Mouse (Mus musculus) neural tube, embryonic 12.5 days (tissue): ENCODE results near the gene Csmd2. TPM values are rescaled to one million over a fixed set of nuclear protein-coding genes. Genes with fewer than 3 reads are reported as not detected.

Experiments
- ATAC-seq: fragments of 200-750 bp; cut with Nextera tagmentation; 2 replicates; pipeline ENCODE4 v1.8.0; 2017; ENCODE audit warnings: low read depth, mild to moderate bottlenecking, moderate TSS enrichment, moderate library complexity; ENCODE audit not compliant: low FRiP score
- H3K27ac ChIP-seq: fragments of 300-500 bp; sonication (generic); 2 replicates; pipeline ENCODE4 v1.5.1; 2016
- H3K27me3 ChIP-seq: fragments of 300-500 bp; sonication (generic); replicated peaks from 2 replicates; pipeline ENCODE4 v1.6.1; 2016; ENCODE audit warnings: mild to moderate bottlenecking
- H3K36me3 ChIP-seq: fragments of 300-500 bp; sonication (generic); 2 replicates; pipeline ENCODE4 v1.6.1; 2016; ENCODE audit warnings: mild to moderate bottlenecking
- H3K4me1 ChIP-seq: fragments of 300-500 bp; sonication (generic); 2 replicates; pipeline ENCODE4 v1.6.1; 2016
- H3K4me2 ChIP-seq: fragments of 300-500 bp; sonication (generic); replicated peaks from 2 replicates; pipeline ENCODE4 v1.6.1; 2016; ENCODE audit warnings: mild to moderate bottlenecking
- H3K4me3 ChIP-seq: fragments of 300-500 bp; sonication (generic); 2 replicates; pipeline ENCODE4 v1.5.1; 2016
- H3K9ac ChIP-seq: fragments of 300-500 bp; sonication (generic); 2 replicates; pipeline ENCODE4 v1.6.1; 2016; ENCODE audit warnings: mild to moderate bottlenecking
- H3K9me3 ChIP-seq: fragments of 300-500 bp; sonication (generic); 2 replicates; pipeline ENCODE4 v1.6.1; 2016; ENCODE audit warnings: mild to moderate bottlenecking
- WGBS: fragments of 180-500 bp; shearing (Covaris S2); methylation state at CpG from one replicate; pipeline ENCODE4 v1.1.7; 2016; 5-methylcytosine and 5-hydroxymethylcytosine counted together
- polyA plus RNA-seq: library from polyadenylated mRNA; unstranded; fragments of >200 nt; fragmentation: Nextera tagmentation; extraction: Ambion mirVana; gene quantifications from 2 replicates; pipeline ENCODE4 v1.2.1, GENCODE M21; 2016

Gene Csmd2
- polyA plus RNA-seq, 1 experiment from 2014 or later: 4.8 TPM

DNA sequence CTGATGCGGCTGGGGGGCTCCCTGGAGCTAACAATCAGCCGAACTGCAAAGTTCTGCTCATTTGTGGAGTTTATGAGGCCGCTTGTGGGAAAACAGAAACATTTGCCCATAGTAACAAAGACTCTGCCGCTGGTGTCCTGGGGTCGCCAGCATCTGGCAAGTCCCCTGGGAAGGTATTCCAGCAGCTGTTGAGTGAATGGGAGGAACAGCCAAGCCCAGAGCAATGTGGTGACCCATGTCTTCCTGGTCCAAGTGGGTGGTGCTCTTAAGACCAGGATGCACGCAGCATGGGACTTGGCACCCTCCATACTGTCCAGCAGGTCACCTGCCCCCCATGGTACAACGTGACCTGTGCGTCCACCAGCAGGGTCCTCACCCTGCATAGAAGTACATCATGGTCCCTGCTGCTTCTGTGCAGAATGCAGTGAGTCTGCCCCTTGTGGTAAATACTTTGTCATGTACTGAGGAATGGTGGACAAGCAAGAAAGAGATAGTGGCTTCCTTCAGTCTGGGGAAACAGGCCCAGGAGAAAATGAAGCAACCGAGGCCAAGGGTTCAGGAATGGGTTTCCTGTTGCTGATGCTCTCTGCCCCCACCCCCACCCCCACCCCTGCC, 281.7 kb downstream of the Csmd2 start:
- Histone ChIP-seq H3K4me3 (no peak overlapping the region), H3K27ac (no peak overlapping the region), H3K4me2 (no peak overlapping the region), H3K36me3 (no peaks in the 10 kb centered on the region), H3K9me3 (no peaks in the 10 kb centered on the region), H3K9ac (no peak overlapping the region), H3K27me3 (no peaks in the 10 kb centered on the region), H3K4me1 (no peaks in the 10 kb centered on the region; the same call in 1 of the 2 replicates)
- 79% methylated on average over 9 of the region's 9 CpGs for WGBS
- no peak for ATAC-seq

DNA sequence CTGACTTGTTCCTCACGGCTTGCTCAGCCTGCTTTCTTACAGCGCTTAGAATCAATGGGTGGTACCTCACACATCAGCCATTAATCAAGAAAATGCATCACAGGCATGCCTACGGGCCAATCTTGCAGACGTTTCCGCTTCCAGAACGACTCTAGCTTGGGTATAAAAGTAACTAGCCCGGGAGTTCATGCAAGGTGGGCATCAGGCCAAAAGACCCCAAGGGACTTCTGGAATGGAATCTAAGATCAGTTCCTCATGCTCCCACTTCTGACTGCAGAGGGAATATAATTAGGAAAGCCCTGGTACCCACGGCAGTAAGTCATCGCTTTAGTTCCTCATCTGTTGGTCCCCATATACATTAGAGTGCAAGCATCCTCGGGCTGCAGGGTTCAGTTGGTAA, 282.5 kb downstream of the Csmd2 start:
- H3K9ac ChIP-seq: no peak overlapping the region
- ATAC-seq: no peak
- no peaks in the 10 kb centered on the region; the same call in 1 of the 2 replicates for H3K4me1 ChIP-seq
- no peak overlapping the region for H3K4me3 ChIP-seq
- H3K9me3 ChIP-seq: no peaks in the 10 kb centered on the region
- no peaks in the 10 kb centered on the region for H3K36me3 ChIP-seq
- WGBS: 72% methylated on average over 10 of the region's 10 CpGs
- H3K27ac ChIP-seq: no peak overlapping the region
- no peaks in the 10 kb centered on the region for H3K27me3 ChIP-seq
- H3K4me2 ChIP-seq: no peak overlapping the region

DNA sequence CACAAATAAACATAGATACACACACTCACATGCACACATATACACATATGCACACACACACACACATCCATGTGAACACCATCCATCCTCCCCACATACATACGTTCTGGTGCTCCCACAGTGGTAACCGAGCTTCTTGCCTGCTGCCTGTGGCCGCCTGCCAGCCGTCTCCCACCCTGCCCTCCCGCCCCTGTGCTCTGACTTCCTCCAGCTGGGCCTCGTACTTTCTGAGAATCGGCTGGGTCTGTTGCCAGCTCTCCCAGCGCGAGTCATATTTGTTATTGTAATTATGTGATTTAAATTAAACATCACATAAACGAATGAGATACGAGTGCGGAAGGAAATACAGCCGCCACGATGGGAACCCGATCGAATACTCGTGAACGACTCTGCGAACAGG, 283.3 kb downstream of the Csmd2 start:
- Histone ChIP-seq H3K9me3 (no peaks in the 10 kb centered on the region), H3K4me3 (no peak overlapping the region), H3K9ac (no peak overlapping the region), H3K27me3 (no peaks in the 10 kb centered on the region), H3K36me3 (no peaks in the 10 kb centered on the region), H3K27ac (no peak overlapping the region), H3K4me2 (no peak overlapping the region), H3K4me1 (no peaks in the 10 kb centered on the region; the same call in 1 of the 2 replicates)
- WGBS: 85% methylated on average over 19 of the region's 19 CpGs
- no peak for ATAC-seq

DNA sequence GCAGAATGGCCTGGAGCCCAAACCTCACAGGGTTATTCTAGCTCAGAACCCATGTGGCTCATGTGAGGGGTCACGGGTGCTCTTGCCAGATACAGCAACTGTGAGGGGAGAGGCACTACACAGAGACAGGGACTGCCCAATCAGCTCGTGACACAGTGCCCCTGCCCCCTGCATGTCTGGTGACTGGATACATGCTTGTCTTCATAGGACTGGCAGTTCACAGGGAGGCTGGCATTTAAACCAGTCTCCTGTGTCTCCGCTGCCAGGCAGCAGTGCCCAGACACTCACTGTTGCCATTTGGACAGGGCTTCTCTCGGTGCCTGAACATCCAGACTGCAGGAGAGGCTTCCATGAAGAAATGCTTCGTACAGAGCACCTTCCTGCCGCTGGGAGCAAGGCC, 284.8 kb downstream of the Csmd2 start:
- ATAC-seq: no peak
- Histone ChIP-seq H3K4me3 (no peak overlapping the region), H3K9me3 (no peaks in the 10 kb centered on the region), H3K4me1 (no peaks in the 10 kb centered on the region; the same call in 1 of the 2 replicates), H3K9ac (no peak overlapping the region), H3K4me2 (no peak overlapping the region), H3K27me3 (no peaks in the 10 kb centered on the region), H3K27ac (no peak overlapping the region), H3K36me3 (no peaks in the 10 kb centered on the region; the same call in 1 of the 2 replicates)
- WGBS: 70% methylated on average over 6 of the region's 6 CpGs

DNA sequence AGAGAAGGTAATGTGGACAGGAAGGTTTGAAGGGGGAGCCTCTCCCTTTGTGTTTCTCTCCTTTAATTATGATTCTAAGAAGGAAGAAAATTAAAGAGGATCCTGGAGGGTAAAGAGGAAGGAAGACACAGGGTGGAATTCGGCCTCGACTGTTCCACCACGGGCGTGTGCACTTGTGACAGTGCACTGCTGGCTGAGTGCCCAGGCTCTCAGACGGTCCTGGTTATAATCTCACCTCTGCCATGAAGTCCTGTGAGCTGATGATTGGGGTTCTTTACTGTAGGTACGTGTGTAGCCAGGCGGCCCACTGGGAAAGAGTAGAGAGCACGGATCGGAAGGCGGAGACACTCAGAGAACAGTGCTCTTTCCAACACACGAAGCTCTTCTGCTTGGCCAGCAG, 285.5 kb downstream of the Csmd2 start:
- ATAC-seq: no peak
- no peak overlapping the region for H3K4me3 ChIP-seq
- H3K36me3 ChIP-seq: no peaks in the 10 kb centered on the region; the same call in 1 of the 2 replicates
- no peaks in the 10 kb centered on the region for H3K9me3 ChIP-seq
- no peak overlapping the region for H3K27ac ChIP-seq
- no peak overlapping the region for H3K4me2 ChIP-seq
- no peaks in the 10 kb centered on the region; the same call in 1 of the 2 replicates for H3K4me1 ChIP-seq
- 78% methylated on average over 11 of the region's 11 CpGs for WGBS
- H3K27me3 ChIP-seq: no peaks in the 10 kb centered on the region
- no peak overlapping the region for H3K9ac ChIP-seq

DNA sequence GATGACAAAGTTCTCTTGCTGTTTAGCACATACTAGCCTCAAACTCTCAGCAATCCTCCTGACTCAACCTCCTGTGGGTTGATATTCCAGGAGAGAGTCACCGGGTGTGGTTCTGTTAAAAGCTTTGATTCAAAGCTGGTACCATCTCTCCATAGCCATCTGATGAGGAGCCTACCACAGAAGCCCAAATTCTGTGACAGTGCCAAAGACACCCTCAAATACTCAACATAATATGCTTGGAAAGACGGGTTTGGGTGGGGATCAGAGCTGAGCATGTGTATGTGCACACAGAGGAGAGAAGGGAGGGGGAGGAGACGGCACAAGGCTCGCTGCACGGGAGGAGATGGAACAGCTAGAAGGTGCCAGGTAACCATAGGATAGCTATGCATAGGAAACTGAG, 287.5 kb downstream of the Csmd2 start:
- Histone ChIP-seq H3K36me3 (no peaks in the 10 kb centered on the region; the same call in 1 of the 2 replicates), H3K9ac (no peak overlapping the region), H3K9me3 (no peaks in the 10 kb centered on the region), H3K4me3 (no peak overlapping the region), H3K4me2 (no peak overlapping the region), H3K4me1 (no peaks in the 10 kb centered on the region), H3K27ac (no peak overlapping the region), H3K27me3 (no peaks in the 10 kb centered on the region)
- WGBS: 86% methylated on average over 5 of the region's 5 CpGs
- no peak for ATAC-seq

DNA sequence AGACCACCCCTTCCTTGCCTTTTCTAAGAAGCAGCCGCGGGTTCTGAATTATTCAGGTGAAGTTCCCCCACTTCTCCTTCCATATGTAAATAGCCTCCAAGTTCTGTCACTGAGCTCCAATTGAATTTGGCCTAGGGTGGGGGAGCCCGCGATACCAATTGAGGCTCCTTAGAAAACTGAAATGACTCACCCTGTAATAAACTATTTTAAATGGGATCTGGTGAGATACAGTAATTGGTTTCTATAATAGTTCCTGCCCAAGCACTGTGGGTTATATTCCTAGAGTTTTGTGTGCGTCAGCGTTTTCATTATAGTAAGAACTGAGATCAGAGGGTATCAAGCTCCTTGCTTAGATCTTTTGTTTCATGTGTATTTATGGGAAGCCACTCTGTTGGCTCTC, 287.9 kb downstream of the Csmd2 start:
- WGBS: 76% methylated on average over 6 of the region's 6 CpGs
- no peaks in the 10 kb centered on the region for H3K27me3 ChIP-seq

DNA sequence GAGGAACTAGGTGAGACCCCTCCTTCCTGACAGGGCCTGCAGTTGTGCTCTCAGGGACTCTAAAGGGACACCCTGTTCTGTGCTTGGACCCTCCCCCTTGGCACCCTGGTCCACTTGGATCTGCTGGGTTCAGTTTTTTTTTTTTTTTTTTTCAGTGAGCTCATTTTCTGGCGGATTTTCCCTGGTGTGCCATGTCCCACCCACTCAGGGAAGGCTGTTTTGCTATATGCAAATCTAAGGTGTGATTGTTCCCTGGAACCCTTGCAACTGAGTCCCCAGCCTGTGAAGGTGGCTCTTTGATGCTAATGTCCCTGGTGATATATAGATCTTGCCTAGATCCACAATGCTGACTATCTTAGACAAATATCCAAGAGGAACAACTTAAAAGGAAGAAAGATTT, 297.4 kb downstream of the Csmd2 start:
- H3K9ac ChIP-seq: no peak overlapping the region
- WGBS: 80% methylated on average over 1 of the region's 1 CpGs

More for the DNA sequence above, 287.9 kb downstream of the Csmd2 start:
- Histone ChIP-seq H3K4me3 (no peak overlapping the region), H3K36me3 (no peaks in the 10 kb centered on the region; the same call in 1 of the 2 replicates), H3K27ac (no peak overlapping the region), H3K4me1 (no peaks in the 10 kb centered on the region), H3K9me3 (no peaks in the 10 kb centered on the region), H3K4me2 (no peak overlapping the region), H3K9ac (no peak overlapping the region)
- no peak for ATAC-seq

DNA sequence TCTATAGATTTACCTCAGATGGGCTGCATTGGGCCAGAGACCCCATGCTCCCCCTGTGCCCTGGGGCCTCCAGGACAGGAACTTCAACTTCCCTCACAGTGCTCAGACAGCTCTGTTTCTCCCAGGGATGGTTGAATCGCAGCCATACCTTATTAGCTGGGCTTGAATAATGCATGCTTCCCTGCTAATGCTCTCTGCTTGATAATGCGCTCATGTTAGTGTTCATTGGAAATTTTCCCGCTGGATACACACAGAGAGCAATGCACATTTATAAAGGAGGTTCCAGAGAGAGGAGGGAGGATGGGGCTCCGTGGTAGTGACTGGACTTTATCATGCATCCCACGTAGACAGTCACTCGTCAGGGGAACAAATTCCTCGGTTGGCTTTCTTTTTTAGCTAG, 300.4 kb downstream of the Csmd2 start:
- H3K4me1 ChIP-seq: no peaks in the 10 kb centered on the region
- H3K4me3 ChIP-seq: no peak overlapping the region
- no peak overlapping the region for H3K9ac ChIP-seq
- H3K27me3 ChIP-seq: no peaks in the 10 kb centered on the region
- ATAC-seq: no peak
- no peak overlapping the region for H3K27ac ChIP-seq
- no peak overlapping the region for H3K4me2 ChIP-seq
- no peaks in the 10 kb centered on the region for H3K9me3 ChIP-seq
- WGBS: 73% methylated on average over 7 of the region's 7 CpGs
- H3K36me3 ChIP-seq: no peaks in the 10 kb centered on the region

More for the DNA sequence above, 297.4 kb downstream of the Csmd2 start:
- no peak overlapping the region for H3K4me3 ChIP-seq
- H3K9me3 ChIP-seq: no peaks in the 10 kb centered on the region
- no peaks in the 10 kb centered on the region for H3K36me3 ChIP-seq
- no peak overlapping the region for H3K4me2 ChIP-seq
- no peaks in the 10 kb centered on the region for H3K4me1 ChIP-seq
- H3K27me3 ChIP-seq: no peaks in the 10 kb centered on the region
- H3K27ac ChIP-seq: no peak overlapping the region
- ATAC-seq: no peak

DNA sequence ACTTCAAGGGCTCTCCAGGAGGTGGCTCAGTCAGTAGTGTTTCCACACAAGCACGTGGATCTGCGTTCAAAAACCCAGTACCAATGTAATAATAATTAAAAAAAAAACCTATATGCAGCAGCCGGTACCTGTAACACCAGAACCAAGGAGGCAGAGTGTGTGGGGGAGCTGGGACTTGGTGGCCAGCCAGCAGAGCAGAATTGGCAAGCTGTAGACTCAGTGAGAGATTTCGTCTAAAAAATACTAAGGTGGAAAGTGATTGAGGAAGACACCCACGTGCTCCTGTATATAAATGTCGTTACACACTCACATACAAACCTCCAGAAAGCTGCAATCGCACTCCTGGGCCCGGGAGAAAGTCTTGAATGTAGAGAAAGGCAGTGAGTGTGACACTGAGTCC, 316.4 kb downstream of the Csmd2 start:
- no peaks in the 10 kb centered on the region for H3K27me3 ChIP-seq
- no peaks in the 10 kb centered on the region for H3K4me1 ChIP-seq
- no peaks in the 10 kb centered on the region for H3K36me3 ChIP-seq
- 85% methylated on average over 8 of the region's 8 CpGs for WGBS
- no peak for ATAC-seq
- H3K9ac ChIP-seq: no peak overlapping the region
- no peaks in the 10 kb centered on the region for H3K9me3 ChIP-seq
- no peak overlapping the region for H3K27ac ChIP-seq
- no peak overlapping the region for H3K4me3 ChIP-seq
- H3K4me2 ChIP-seq: no peak overlapping the region

DNA sequence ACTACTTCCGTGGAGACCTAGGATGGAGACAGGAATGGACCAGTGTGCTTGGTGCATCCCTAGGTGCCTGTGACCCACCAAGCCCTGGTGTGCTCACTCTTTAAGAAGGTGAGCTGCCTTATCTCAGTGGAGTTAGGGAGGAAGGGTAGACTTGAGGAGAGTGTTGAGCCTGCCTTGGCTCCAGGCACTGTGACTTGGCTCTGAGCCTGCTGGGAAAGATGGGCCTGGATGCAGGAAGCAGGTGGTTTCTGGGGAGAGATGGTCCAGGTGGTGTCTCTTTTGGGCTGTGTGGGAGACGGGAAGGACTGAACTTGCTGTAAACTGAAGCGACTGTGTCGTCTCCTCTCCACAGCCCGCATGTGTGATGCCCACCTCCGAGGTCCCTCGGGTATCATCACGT, 318.4 kb downstream of the Csmd2 start:
- H3K9ac ChIP-seq: no peak overlapping the region
- H3K4me1 ChIP-seq: no peaks in the 10 kb centered on the region
- H3K27ac ChIP-seq: no peak overlapping the region
- H3K4me2 ChIP-seq: no peak overlapping the region
- H3K36me3 ChIP-seq: no peaks in the 10 kb centered on the region
- no peak overlapping the region for H3K4me3 ChIP-seq
- ATAC-seq: no peak
- H3K27me3 ChIP-seq: no peaks in the 10 kb centered on the region
- H3K9me3 ChIP-seq: no peaks in the 10 kb centered on the region
- WGBS: 92% methylated on average over 8 of the region's 8 CpGs

DNA sequence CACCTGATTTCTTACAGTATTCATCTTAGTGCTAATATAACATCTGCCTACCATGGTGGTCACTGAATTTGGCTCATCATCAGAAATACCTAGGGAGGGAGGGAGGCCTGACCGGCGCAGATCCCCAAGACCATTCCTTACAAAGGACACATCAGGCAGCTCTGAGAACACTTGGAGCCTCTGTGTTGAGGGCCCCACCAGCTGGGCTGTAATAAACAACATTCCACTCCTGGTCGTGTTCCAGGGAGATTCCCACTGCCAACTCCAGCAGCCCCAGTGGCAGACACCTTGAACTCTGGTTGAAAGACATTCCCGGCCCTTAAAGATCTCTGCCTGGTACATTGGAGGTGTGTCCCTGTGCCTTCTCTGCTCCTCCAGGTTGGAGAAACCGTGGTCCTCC, 327.7 kb downstream of the Csmd2 start:
- Histone ChIP-seq H3K36me3 (no peaks in the 10 kb centered on the region), H3K4me1 (no peaks in the 10 kb centered on the region), H3K27ac (no peak overlapping the region), H3K4me3 (no peak overlapping the region), H3K9ac (no peak overlapping the region), H3K27me3 (no peaks in the 10 kb centered on the region), H3K9me3 (no peaks in the 10 kb centered on the region), H3K4me2 (no peak overlapping the region)
- ATAC-seq: no peak
- 70% methylated on average over 5 of the region's 5 CpGs for WGBS

DNA sequence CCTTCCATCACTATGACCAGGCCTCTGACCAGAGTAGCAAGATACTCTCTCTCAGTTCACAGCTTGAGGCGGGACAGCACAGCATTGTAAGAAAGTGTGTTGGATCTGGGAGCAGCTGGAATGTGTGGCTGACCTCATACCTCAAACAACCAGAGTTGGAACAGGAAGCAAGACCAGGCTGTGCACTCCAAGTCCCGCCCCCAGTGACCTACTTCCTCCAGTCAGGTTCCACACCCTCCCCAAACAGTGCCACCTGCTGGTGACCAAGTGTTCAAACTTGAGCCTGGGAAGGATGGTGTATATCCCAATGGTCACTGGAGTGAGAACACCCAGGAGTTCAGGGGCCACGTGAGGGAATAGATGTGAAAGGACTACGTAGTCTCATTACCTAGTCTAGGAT, 330.3 kb downstream of the Csmd2 start:
- WGBS: 94% methylated on average over 4 of the region's 4 CpGs
- Histone ChIP-seq H3K4me1 (no peaks in the 10 kb centered on the region), H3K27me3 (no peaks in the 10 kb centered on the region), H3K4me3 (no peak overlapping the region), H3K9ac (no peak overlapping the region), H3K9me3 (no peaks in the 10 kb centered on the region), H3K27ac (no peak overlapping the region), H3K36me3 (0 out of 2 replicates have a peak, but pooled peaks cover 3% of the 10 kb centered on the region), H3K4me2 (no peak overlapping the region)
- ATAC-seq: no peak
